Mouse (Mus musculus): ENCODE results near the gene Grb10. TPM values are rescaled to one million over a fixed set of nuclear protein-coding genes. Genes with fewer than 3 reads are reported as not detected.

The Grb10 gene
- polyA plus RNA-seq, 1 experiment from 2014 or later: 142 TPM

DNA sequence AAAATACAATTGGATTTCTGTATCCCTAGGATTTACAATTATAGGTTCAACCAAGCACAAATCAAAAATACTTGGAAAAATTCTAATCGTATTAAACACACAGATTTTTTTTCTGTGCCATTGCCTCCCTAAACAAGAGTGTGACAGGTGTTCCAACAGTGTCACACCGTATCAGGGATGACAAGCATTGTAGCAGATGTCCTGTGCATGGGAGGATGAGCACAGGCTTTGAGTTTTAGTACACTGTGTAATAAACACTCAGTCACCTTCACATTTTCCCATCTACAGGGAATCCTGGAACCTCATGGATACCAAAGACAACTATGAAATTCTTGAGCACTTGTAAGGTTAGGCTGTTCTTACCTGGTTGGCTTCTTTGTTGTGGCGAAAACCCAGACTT, 51.2 kb downstream of the Grb10 start:
- H3K9ac ChIP-seq (ENCODE audit: low read depth, low read length): no peak overlapping the region
- no peak overlapping the region for H3K27ac ChIP-seq
- no peaks in the 10 kb centered on the region for H3K9me3 ChIP-seq (replicated peaks; ENCODE audit: low read length)
- no peak overlapping the region for H3K4me3 ChIP-seq (replicated peaks; ENCODE audit: low read depth, low read length)
- no peak for TF ChIP-seq CTCF (IDR thresholded peaks at IDR 0.05; ENCODE audit: low read depth)
- WGBS: 87% methylated on average over 3 of the region's 3 CpGs
- H3K4me1 ChIP-seq (replicated peaks; ENCODE audit: insufficient read depth, low read length): no peaks in the 10 kb centered on the region
- H3K4me2 ChIP-seq (ENCODE audit: low read length): no peak overlapping the region
- no peaks in the 10 kb centered on the region; the same call in 1 of the 2 replicates for H3K36me3 ChIP-seq (ENCODE audit: insufficient read depth, low read length)
- DNase-seq (ENCODE audit: low spot score) (no peak), ATAC-seq (replicated peaks; ENCODE audit: low FRiP score, low read depth) (no peak)
- no peaks in the 10 kb centered on the region for H3K27me3 ChIP-seq (ENCODE audit: insufficient read depth, low read length)

DNA sequence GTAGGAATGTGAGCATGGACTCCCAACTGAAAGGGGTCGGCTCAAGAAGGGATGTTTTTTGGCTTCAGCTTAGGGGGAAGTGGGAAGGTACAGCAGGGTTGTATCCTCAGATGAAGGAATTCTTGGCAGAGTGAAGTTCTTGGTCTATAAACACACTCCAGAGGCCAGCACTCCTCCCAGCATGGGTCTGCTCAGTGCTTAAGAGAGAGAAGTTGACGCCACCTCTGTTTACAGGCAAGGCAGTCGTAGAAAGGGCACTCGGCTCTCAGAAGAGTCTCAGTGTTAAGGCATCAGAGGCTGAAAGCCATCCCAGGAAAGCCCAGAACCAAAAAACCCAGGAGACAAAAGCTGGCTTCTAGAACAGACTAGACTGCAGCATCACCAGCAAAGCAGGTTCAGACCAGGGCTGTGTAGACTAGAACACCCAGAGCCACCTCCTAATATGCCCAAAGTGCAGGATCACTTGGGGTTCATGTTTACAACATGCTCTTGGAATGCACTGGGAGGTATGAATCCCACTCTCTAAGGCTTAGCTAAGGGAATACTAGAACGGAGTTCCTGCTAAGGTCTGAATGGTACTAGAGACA, 59.8 kb downstream of the Grb10 start:
- H3K4me3 ChIP-seq (replicated peaks; ENCODE audit: low read depth, low read length): no peak overlapping the region
- H3K9me3 ChIP-seq (replicated peaks; ENCODE audit: low read length): no peaks in the 10 kb centered on the region
- H3K4me1 ChIP-seq (replicated peaks; ENCODE audit: insufficient read depth, low read length): no peaks in the 10 kb centered on the region
- H3K9ac ChIP-seq (ENCODE audit: low read depth, low read length): no peak overlapping the region
- H3K27me3 ChIP-seq (ENCODE audit: insufficient read depth, low read length): no peaks in the 10 kb centered on the region
- no peak for TF ChIP-seq CTCF (IDR thresholded peaks at IDR 0.05; ENCODE audit: low read depth)
- H3K36me3 ChIP-seq (ENCODE audit: insufficient read depth, low read length): no peaks in the 10 kb centered on the region
- no peak overlapping the region for H3K4me2 ChIP-seq (ENCODE audit: low read length)
- no peak for DNase-seq (ENCODE audit: low spot score)
- no peak for ATAC-seq (replicated peaks; ENCODE audit: low FRiP score, low read depth)
- H3K27ac ChIP-seq: no peak overlapping the region
- 54% methylated on average over 5 of the region's 5 CpGs for WGBS

DNA sequence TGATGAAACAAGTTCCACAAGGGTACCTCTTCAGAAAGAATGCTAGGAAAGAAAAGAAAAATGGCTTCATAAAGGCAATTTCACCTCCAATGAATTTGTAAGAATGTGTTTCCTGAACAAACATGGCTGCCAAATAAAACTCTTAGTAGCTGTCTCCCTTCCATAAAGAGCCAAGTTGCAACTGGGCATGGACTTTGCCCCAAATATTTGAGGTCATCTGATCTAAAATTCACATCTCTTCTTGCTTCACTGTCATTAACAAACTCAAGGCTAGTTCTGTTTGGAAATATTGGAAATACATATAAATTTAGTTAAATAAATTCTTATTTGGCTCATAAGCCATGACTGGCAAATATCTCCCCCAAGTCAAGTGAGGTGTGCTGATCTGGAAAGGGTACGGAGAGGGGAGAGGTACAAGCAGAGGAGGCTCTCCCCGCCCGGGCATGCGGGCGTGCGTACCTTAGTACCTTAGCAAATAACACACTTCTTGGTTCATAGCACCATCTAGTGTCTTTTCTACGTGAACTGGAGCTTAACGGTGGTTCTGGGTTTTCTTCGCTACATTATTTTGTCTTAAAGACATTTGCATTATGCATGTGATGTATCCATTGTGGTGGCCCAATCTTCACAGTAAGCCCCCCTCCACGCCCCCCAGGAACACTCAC, 63.8 kb downstream of the Grb10 start:
- 31% methylated on average over 10 of the region's 10 CpGs for WGBS
- Histone ChIP-seq H3K4me1 (replicated peaks; ENCODE audit: insufficient read depth, low read length) (no peaks in the 10 kb centered on the region), H3K27me3 (ENCODE audit: insufficient read depth, low read length) (no peaks in the 10 kb centered on the region), H3K36me3 (ENCODE audit: insufficient read depth, low read length) (0 out of 2 replicates have a peak, but pooled peaks cover 5% of the 10 kb centered on the region), H3K9me3 (replicated peaks; ENCODE audit: low read length) (no peaks in the 10 kb centered on the region), H3K9ac (ENCODE audit: low read depth, low read length) (no peak overlapping the region), H3K4me2 (ENCODE audit: low read length) (no peak overlapping the region), H3K27ac (no peak overlapping the region), H3K4me3 (replicated peaks; ENCODE audit: low read depth, low read length) (no peak overlapping the region)
- DNase-seq (ENCODE audit: low spot score) (peak; percentile 73), ATAC-seq (replicated peaks; ENCODE audit: low FRiP score, low read depth) (peak; percentile 58; the same call in 1 of the 2 replicates)
- peak; percentile 64 for TF ChIP-seq CTCF (IDR thresholded peaks at IDR 0.05; ENCODE audit: low read depth)

DNA sequence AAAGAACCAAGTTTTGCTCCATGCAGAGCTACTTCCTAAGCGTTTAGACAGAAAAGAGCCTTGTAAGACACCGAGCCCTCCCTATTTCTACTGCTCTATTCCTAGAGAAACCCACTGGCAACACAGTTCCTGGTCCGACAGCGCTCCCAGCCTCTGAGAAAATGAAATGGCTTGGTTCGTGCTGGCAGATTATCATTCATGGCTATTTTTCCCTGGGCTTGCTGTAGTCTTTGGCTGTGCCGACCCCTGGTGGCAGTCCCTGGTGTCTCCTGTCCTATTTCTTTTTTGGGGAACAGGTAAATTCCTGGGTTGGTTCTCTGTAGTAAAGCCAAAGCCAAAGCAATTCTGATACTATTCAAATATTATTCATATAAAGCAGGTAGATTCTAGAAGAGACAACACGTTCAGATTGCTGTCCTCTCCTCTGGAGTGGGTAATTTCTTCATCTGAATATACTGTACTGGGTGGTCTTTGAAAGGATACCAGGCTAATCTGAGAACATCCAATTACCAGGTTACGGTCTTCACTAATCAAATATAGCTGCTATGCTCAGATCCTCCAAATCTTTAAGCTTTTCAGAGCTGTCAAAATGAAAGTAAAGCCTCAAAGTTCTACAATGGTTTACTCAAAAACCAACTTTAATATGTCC, 65.0 kb downstream of the Grb10 start:
- Histone ChIP-seq H3K4me3 (replicated peaks; ENCODE audit: low read depth, low read length) (no peak overlapping the region), H3K4me1 (replicated peaks; ENCODE audit: insufficient read depth, low read length) (peaks cover 2% of the 10 kb centered on the region; the same call in 1 of the 2 replicates), H3K27ac (no peak overlapping the region), H3K27me3 (ENCODE audit: insufficient read depth, low read length) (no peaks in the 10 kb centered on the region), H3K36me3 (ENCODE audit: insufficient read depth, low read length) (0 out of 2 replicates have a peak, but pooled peaks cover 8% of the 10 kb centered on the region), H3K9me3 (replicated peaks; ENCODE audit: low read length) (no peaks in the 10 kb centered on the region), H3K9ac (ENCODE audit: low read depth, low read length) (no peak overlapping the region), H3K4me2 (ENCODE audit: low read length) (no peak overlapping the region)
- ATAC-seq (replicated peaks; ENCODE audit: low FRiP score, low read depth) (peak; percentile 77), DNase-seq (ENCODE audit: low spot score) (peak; percentile 92)
- TF ChIP-seq CTCF (IDR thresholded peaks at IDR 0.05; ENCODE audit: low read depth): peak; percentile 94
- WGBS: 51% methylated on average over 8 of the region's 8 CpGs

DNA sequence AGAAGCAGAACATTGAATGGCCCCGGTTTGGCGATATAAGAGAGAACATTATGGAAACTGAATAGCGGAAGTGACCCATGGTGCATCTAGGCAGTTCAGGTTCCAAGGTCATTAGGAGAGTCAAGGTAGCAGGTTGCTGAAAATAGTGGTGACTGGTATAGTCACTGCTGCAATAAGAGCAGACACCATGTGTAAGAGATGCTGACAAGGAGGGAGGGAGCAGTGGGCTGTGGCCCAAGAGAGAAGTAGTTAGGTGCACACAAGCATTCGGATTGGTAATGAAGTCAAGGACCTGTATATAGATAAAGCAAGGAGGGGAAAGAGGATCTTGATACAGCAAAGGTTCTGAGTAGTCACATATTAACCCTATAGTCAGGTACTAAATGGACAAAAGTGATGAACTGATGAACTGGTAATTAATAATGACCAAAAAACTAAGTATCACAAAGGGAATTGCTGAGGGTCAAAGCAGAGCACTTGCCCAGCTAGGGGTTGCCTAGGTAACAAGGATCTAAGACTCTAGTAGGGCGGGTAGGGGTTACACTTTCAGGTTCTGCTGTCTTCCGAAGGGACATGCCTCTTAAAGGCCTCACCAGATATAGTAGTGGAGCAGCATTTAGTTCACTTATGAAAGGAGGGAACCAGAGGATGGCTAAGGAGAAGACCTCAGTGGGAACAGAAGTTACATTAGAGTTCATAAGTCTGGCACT, 65.9 kb downstream of the Grb10 start:
- WGBS: 86% methylated on average over 6 of the region's 6 CpGs
- ATAC-seq (replicated peaks; ENCODE audit: low FRiP score, low read depth): no peak
- peaks cover 5% of the 10 kb centered on the region for H3K4me1 ChIP-seq (replicated peaks; ENCODE audit: insufficient read depth, low read length)
- H3K27ac ChIP-seq: no peak overlapping the region
- no peak overlapping the region for H3K4me3 ChIP-seq (replicated peaks; ENCODE audit: low read depth, low read length)
- no peak for DNase-seq (ENCODE audit: low spot score)
- H3K9ac ChIP-seq (ENCODE audit: low read depth, low read length): no peak overlapping the region
- no peaks in the 10 kb centered on the region for H3K9me3 ChIP-seq (replicated peaks; ENCODE audit: low read length)
- H3K36me3 ChIP-seq (ENCODE audit: insufficient read depth, low read length): 0 out of 2 replicates have a peak, but pooled peaks cover 8% of the 10 kb centered on the region
- no peak overlapping the region for H3K4me2 ChIP-seq (ENCODE audit: low read length)
- H3K27me3 ChIP-seq (ENCODE audit: insufficient read depth, low read length): no peaks in the 10 kb centered on the region
- no peak for TF ChIP-seq CTCF (IDR thresholded peaks at IDR 0.05; ENCODE audit: low read depth)

DNA sequence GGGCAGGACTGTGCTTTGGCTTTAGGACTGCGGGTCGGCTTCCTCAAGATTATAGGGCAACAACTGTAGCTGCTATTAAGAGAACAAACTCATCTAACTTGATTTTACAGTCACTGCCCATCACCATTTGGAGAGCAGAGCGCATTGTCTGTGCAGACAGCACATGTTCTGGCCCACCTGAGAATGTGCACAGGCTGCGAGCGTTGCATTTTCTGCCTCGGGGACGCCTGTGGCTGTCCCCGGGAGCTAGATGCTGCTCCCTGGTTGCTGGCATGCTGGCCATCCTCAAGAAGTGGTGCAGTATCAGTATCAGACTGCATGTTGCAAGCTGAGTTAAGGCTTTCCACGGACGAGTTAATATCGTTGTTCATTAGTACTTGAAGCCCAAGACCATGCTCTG, 68.2 kb downstream of the Grb10 start:
- Histone ChIP-seq H3K27ac (no peak overlapping the region), H3K36me3 (ENCODE audit: insufficient read depth, low read length) (0 out of 2 replicates have a peak, but pooled peaks cover 8% of the 10 kb centered on the region), H3K9me3 (replicated peaks; ENCODE audit: low read length) (no peaks in the 10 kb centered on the region), H3K4me2 (ENCODE audit: low read length) (no peak overlapping the region), H3K4me1 (replicated peaks; ENCODE audit: insufficient read depth, low read length) (peaks cover 5% of the 10 kb centered on the region), H3K9ac (ENCODE audit: low read depth, low read length) (no peak overlapping the region), H3K4me3 (replicated peaks; ENCODE audit: low read depth, low read length) (no peak overlapping the region), H3K27me3 (ENCODE audit: insufficient read depth, low read length) (no peaks in the 10 kb centered on the region)
- 90% methylated on average over 11 of the region's 11 CpGs for WGBS
- no peak for TF ChIP-seq CTCF (IDR thresholded peaks at IDR 0.05; ENCODE audit: low read depth)
- ATAC-seq (replicated peaks; ENCODE audit: low FRiP score, low read depth) (no peak), DNase-seq (ENCODE audit: low spot score) (no peak)
